Mouse (Mus musculus): Measurements from ENCODE around the gene Drg1.
"Not testable (repeated sequence)": the region's sequence is repeated elsewhere in the genome, so short reads cannot be mapped to it uniquely, and the experiment has no call there.

DNA sequence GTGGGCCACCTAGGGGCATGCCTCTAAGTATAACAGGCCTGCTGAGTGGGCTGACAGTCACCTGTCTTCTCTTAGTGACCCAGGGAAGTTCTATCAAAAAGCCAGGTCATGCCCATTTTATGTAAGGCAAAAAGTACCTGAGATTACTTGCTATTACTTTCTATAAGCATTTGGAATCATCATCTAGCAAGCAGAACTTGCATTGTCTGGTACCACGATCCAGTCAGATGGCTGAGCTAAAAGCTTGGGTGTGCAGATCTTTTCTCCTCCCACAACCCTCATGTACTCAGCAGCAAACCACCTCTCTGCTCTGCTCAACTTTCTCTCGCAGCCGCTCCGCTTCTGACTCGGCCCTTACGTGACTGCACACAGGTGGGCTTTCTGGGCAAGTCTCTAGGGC is 108.2 kb downstream of the Drg1 start:
- TF ChIP-seq CTCF, EP300 (IDR thresholded peaks at IDR 0.05): not testable (repeated sequence)
